Mouse (Mus musculus) gastrocnemius, adult 2 months (tissue): ENCODE measurements around the gene Col4a4. TPM values are rescaled to one million over a fixed set of nuclear protein-coding genes. Genes with fewer than 3 reads are reported as not detected.

Experiments used
- DNase-seq: peaks from one replicate; pipeline ENCODE4 v3.0.0; 2022
- H3K27ac ChIP-seq: fragments of 200-600 bp; 2 replicates; pipeline ENCODE4 v1.8.1; 2022; ENCODE audit warnings: mild to moderate bottlenecking
- H3K4me3 ChIP-seq: fragments of 200-600 bp; 2 replicates; pipeline ENCODE4 v1.8.1; 2022; ENCODE audit warnings: mild to moderate bottlenecking, moderate library complexity
- CTCF ChIP-seq: fragments of 200-600 bp; IDR thresholded peaks from 2 replicates; pipeline ENCODE4 v1.8.1; 2022; ENCODE audit warnings: antibody characterized with exemption, mild to moderate bottlenecking, moderate library complexity
- intact Hi-C: fragments of 180-260 bp; cut with DNase I; formaldehyde crosslinking; loops from one replicate; pipeline ENCODE4 v1.15.1; 2025
- total RNA-seq, 2 experiments: library from RNA; stranded (reverse); gene quantifications; 2 replicates each; pipeline ENCODE4 v1.2.3; 2021

Gene Col4a4
- total RNA-seq, 2 experiments from 2014 or later, result 1.1 to 1.6 TPM

DNA sequence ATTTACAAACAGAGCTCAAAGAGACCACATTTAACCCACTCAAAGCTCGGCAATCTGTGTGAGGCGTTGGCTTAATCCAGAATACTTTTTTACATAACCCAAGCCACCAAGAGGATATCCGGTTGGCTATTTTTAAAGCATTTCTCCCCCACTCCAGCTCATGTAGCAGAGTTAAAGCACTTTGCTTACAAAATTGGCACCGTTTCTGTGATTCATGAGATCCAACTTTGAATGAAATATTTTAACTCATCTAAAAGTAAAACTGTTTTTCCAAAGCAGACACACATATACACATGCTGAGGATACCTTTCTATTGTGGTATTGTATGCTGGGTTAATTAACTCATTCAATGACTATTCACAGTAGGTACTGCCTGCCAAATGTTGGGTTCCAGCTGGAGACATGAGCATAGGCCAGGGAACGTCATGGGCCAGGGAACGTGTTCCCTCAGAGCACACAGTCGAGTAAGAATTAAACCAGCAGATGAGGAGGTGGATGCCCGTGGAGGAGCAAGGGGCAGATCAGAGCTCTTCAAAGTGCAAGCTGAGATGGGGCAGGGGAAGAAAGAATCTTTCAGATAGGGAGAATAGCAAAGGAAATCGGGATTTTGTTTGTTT is 22.1 kb upstream of the Col4a4 start:
- DNase-seq, result no peak
- intact Hi-C loops, result no loop called here
- TF ChIP-seq CTCF, result no peak
- Histone ChIP-seq H3K27ac (peak overlapping the region; percentile 66), H3K4me3 (peak overlapping the region; percentile 28)

DNA sequence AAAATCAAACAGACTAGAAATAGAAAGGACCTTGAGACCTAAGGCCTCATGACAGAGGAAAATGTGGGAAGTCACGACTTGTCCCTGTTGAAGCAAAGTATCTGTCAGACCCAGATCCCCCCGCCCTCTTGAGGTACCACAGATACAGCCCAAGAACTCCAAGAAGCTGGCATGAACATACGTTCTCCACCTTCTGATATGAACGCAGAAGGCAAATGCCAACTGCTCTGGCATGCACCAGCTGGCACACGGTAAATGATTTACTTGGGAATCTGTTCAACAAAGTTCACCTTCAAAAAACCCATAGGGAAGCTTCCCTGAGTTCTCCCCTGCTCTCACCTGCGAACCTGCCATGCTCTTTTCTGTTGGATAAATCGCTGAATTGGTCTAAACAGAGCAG is 19.2 kb upstream of the Col4a4 start:
- no peak for TF ChIP-seq CTCF
- no peak for DNase-seq
- no peak overlapping the region for H3K4me3 ChIP-seq
- no peak overlapping the region for H3K27ac ChIP-seq
- intact Hi-C loops, result no loop called here

DNA sequence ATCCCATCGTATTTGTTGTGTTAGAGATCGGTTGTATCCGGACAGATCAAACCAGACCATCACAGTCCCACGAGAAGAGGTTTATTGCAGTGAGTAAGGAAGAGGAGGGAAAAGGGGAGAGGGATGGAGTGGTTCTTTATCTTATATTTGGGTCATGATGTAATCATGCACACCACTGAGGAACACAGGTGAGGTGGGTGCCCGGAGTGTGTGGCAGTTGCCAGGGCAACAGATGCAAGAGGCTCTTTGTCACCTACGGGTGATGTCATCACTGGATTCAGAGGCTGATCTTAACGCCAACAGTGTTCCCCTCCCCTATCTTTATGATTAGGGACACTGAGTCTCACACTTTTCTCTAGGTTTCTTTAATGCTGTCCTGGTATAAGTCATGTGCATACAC is 18.7 kb upstream of the Col4a4 start:
- no peak for TF ChIP-seq CTCF
- intact Hi-C loops, result no loop called here
- DNase-seq, result no peak
- Histone ChIP-seq H3K27ac (no peak overlapping the region), H3K4me3 (no peak overlapping the region)

DNA sequence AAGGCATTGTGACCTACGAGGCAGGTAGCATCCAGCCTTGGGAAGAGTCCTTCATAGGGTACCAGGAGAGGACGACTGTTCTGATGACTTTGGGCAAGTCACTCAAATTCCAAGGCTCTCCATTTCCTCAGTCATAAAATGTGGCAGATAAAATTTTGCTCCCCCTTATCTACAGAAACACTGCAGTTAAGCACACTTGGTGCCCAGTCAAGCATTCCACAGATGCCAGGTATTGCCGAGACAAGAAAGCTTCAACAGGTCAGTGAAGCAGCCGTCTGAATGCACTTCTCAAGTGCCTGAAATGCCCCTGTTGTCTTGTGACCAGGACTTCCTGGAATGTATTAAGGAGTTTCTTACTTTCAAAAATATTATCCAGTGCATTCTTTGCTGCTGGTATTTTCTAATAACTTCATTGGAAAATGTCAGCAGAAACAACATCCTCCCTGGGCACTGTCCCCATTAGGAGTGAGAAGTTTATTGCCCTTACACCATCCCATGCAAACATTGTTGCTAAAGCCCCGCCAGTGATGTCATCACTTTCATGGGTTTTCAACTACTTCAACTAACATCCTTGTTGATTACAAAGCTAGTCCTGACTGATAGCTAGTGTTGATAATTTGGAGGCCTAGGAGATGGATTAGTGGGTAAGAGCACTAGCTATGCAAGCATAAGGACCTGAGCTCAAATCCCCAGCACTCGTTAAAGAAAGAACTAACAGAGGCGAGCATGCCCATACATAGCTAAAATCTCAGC is 16.7 kb upstream of the Col4a4 start:
- no peak for DNase-seq
- intact Hi-C loops, result no loop called here
- no peak for TF ChIP-seq CTCF

DNA sequence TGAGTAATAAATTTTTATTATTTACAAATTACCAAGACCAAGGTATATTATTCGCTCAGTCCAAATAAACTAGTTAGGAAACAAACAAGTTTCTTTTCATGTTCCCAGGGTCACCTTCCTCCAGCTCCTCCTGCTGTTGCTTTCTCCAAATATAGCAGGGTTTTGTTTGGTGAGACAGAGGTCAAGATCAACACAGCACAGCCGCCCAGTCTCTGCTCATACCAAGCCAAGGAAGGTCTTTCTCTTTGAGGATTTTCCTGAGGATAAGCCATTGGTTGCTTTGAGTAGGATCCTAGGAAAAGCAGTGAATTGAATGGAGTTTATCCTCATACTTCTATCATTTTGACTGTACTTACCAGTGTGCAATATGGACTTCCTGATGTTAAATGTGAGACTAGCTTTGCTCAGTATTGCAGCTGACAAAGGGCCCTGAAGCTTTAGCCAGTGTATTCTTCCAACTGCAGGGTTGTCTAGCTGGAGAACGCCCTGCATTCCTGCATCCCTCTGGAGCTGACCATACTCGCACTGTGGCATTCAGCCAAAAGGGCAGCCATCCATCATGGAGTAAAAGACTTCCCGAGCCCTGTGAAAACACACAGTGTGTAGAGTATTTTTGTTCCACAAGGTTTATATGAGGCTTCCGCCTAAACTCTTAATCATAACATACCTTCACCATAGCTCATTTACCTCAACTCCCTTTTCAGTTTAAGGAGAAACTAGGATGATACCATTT is 10.4 kb upstream of the Col4a4 start:
- Histone ChIP-seq H3K4me3 (no peak overlapping the region), H3K27ac (no peak overlapping the region)
- TF ChIP-seq CTCF, result no peak
- intact Hi-C loops, result no loop called here
- peak; percentile 34 for DNase-seq

More for the DNA sequence above, 16.7 kb upstream of the Col4a4 start:
- H3K4me3 ChIP-seq, result no peak overlapping the region
- H3K27ac ChIP-seq, result no peak overlapping the region

DNA sequence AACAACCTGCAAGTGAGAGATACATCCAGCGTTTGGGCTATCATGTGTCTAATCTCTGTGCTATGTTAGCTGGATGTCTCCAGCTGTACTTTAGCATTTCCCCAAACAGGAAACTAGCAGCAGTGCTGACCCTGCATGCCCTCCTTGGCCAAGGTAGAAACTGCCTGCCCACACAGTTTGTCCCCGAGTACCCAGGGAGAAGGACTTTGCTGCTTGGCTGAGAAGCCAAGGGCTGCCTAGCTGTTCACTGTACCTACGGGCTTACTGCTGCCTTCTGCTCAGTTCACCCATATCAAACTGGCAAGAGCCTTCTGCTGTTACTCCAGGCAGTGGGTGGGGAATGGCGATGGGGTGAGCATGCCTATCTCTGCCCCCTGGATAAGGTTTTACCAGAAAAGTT is 3.6 kb upstream of the Col4a4 start:
- intact Hi-C loops, result no loop called here
- DNase-seq, result peak; percentile 15
- H3K27ac ChIP-seq, result no peak overlapping the region
- H3K4me3 ChIP-seq, result no peak overlapping the region
- no peak for TF ChIP-seq CTCF

DNA sequence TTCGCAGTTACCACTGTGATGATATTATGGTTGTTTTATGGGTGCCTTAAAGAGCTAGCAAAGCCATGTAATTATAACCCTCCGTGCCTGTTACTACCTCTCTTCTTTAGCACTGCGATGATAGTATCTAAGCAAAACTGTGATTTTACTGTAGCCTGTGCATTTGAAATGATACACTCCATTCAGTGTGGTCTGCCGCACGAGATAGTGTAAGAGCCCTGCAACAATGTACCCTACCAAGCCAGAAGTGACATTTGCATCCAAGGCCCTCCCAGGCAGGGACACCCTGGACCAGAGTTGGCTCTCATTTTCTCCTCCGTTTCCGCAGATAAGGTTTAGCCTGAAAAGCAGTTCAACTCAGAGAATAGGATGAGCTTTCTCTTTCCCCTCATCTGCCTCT is 668 bp downstream of the Col4a4 start:
- Histone ChIP-seq H3K27ac (peak overlapping the region; percentile 72), H3K4me3 (peak overlapping the region; percentile 72)
- DNase-seq, result no peak
- intact Hi-C loops, result no loop called here
- TF ChIP-seq CTCF, result no peak

DNA sequence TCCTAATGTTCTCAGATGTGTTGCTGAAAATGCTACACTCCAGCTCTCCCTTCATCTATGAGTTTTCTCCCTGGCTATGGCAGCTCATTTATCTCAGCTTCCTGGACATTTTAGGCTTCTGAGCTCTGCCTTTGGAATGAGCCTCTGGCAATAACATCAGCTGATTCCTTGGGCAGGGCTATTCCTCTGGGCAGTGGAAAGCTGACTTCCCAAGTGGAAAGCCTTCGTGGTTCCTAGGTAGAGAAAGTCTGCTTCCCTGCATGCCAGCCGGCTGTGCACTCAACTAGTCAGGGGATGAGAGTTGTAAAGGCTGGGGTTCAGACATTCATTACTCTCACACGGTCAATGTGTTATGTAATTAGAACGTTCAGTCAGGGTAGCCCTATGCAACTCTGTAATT is 8.3 kb downstream of the Col4a4 start:
- no peak for TF ChIP-seq CTCF
- no peak for DNase-seq
- Histone ChIP-seq H3K27ac (peak overlapping the region; percentile 20; the same call in 1 of the 2 replicates), H3K4me3 (no peak overlapping the region)
- intact Hi-C loops, result no loop called here

DNA sequence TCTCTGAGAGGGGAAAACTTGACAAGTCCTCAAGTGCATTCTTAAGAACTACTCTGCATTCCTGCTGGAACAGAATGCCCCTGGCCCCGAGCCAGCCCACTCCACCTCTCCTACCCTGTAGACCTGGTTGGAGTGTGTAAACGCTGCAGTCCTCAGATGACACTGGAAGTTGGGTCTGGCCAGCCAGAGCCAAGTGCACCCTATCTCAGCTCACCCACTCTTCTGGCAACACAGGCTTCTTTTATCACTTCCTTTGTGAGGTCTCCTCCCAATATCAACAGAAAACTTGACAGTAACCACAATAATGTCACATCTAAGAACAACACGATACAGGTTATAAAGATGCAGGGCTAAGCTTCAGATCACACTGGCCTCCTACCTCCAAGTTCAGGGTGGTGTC is 8.7 kb downstream of the Col4a4 start:
- peak; percentile 53 for DNase-seq
- Histone ChIP-seq H3K27ac (peak overlapping the region; percentile 20; the same call in 1 of the 2 replicates), H3K4me3 (no peak overlapping the region)
- TF ChIP-seq CTCF, result no peak
- intact Hi-C loops, result no loop called here

DNA sequence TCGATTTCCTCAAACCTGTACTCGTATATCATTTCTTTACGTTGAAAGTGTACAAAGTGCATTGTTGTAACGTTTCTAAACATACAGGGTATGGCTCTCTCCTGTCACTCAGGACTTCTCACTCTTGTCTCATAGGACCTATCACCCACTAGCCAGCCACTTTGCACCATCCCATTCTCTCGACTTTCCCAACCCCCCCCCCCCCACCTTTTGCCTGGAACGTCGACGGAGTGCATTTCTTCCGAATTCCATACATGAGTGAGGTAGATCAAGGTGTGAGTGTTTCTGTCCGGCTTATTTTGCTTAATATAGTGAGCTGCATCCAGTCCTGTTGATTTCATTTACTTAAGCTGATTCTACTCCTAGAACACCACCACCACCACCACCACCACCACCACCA is 9.3 kb downstream of the Col4a4 start:
- DNase-seq, result no peak
- intact Hi-C loops, result no loop called here
- no peak for TF ChIP-seq CTCF
- H3K27ac ChIP-seq, result no peak overlapping the region
- no peak overlapping the region for H3K4me3 ChIP-seq

DNA sequence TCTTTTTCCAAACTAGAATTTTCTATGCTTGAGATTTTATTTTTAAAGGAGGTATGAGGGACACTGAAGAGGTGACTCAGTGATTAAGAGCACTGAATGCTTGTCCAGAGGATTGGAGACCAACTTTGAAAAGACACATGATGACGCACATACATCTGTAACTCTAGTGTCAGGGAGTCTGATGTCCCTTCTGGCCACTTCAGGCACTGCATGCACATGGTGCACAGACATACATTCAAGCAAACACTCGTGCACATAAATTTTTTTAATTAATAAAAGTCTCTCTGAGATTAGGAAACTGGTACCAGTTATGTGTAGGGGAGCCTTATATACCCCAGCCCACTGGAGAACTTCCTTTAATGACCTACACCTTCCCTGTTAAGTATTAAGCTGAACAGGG is 10.5 kb downstream of the Col4a4 start:
- DNase-seq, result no peak
- intact Hi-C loops, result no loop called here
- TF ChIP-seq CTCF, result no peak
- Histone ChIP-seq H3K4me3 (no peak overlapping the region), H3K27ac (no peak overlapping the region)

DNA sequence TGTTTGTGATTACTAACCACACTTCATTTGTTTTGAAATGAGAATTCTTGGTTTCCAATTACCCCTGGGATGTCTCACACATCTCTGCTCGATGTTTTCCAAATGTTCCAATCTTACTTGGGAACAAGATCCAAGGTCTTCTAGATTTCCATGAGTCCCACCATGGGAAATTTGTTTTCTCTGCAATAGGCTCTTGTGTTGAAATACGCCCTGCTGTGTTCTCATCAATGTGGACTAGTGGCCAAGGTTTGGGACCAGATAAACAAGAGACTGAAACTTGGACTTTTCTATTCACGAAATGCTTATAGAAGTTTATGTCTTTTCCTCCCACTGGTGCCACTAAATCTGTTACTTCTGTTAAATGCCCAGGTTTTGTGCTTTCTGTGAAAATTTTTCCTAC is 11.0 kb downstream of the Col4a4 start:
- TF ChIP-seq CTCF, result no peak
- intact Hi-C loops, result no loop called here
- Histone ChIP-seq H3K27ac (no peak overlapping the region), H3K4me3 (no peak overlapping the region)
- DNase-seq, result peak; percentile 26

DNA sequence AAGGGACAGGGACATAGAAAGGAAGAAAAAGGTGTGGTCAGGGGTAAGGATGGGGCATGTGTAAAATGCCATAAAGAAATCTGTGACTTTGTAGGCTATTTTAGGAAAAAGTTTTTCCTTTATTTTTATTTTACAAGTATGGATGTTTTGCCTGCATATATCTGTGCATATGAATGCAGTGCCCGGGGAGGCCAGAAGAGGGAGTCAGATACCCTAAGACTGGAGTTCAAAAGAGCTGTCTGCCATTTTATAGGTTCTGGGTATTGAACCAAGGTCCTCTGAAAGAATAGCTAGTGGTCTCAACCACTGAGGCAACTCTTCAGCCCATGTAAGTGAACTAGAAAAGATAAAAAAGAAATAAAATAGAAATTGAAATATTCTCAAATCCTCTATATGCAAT is 14.9 kb downstream of the Col4a4 start:
- DNase-seq, result no peak
- peak; percentile 69 for TF ChIP-seq CTCF
- intact Hi-C loops, result loop anchor here (1.0 kb wide), 1 partner anchor 70 kb away; no protein-coding TSS in a partner anchor
- no peak overlapping the region for H3K4me3 ChIP-seq
- H3K27ac ChIP-seq, result no peak overlapping the region
